ENCODE assay signal across 23 mouse cellular contexts in the genomic region with DNA sequence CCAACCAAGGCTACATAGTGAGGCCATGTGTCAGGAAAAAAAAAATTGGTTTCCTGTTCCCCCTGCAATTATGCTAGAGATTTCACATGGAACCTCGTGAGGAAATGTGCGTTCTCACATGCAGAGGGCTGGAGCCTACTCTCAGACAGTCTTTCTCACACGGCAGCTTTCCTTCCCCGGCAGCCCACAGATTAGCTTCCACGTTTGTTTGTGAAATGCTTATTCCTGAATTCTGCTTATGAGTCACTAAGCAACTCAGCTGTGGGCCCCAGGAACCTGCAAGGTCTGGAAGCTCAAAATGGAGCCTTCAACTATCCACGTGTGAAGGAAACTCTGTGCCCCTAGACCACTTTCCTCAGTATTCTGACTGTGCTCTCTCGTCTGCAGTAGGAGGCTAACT. TPM values are rescaled to one million over a fixed set of nuclear protein-coding genes. Genes with fewer than 3 reads are reported as not detected.
DNase-seq lines count a peak whose midpoint lies in the region; ATAC-seq and TF ChIP-seq lines count a peak whose summit lies in the region.
"Had no signal": no experiment of that assay in that cellular context is flagged by ENCODE, and none has a peak within 500 bp of the region (broad histone marks: within the 10 kb centered on the region; RNA-seq: fewer than 3 reads in every experiment).

No protein-coding gene starts in this region.

- 0 out of 2 replicates have a peak overlapping the region, but pooled peaks have one; percentile 7 for H3K27ac ChIP-seq in intestine, postnatal 0 days (ENCODE audit: low read depth, low read length)
- H3K27ac ChIP-seq in intestine, embryonic 15.5 days, result no peak overlapping the region
- H3K27ac ChIP-seq: embryonic facial prominence, embryonic 13.5 days; embryonic facial prominence, embryonic 15.5 days; forebrain, embryonic 10.5 days; forebrain, embryonic 12.5 days had no signal

- no peaks in the 10 kb centered on the region for H3K27me3 ChIP-seq in intestine, postnatal 0 days (replicated peaks; ENCODE audit: control insufficient read depth, insufficient read depth, low read length)
- H3K27me3 ChIP-seq in intestine, embryonic 15.5 days (replicated peaks), result no peaks in the 10 kb centered on the region
- H3K27me3 ChIP-seq: embryonic facial prominence, embryonic 13.5 days; embryonic facial prominence, embryonic 15.5 days; forebrain, embryonic 12.5 days had no signal

- TF ChIP-seq CTCF in intestine, postnatal 0 days (IDR thresholded peaks at IDR 0.05; ENCODE audit: low read depth), result no peak

- peak; percentile 26 for DNase-seq in right cerebral cortex, adult 18-20 months
- no peak for DNase-seq in right cerebral cortex, postnatal 36 days (ENCODE audit: low spot score in 2 of 2)
- DNase-seq in brain, adult 2 months (ENCODE audit: low read depth, low spot score), result peak; percentile 54
- no peak for DNase-seq in layer of hippocampus, adult 9-11 months
- DNase-seq: adrenal gland, adult 2 months; adrenal gland, postnatal 10 days; adrenal gland, postnatal 25 days; cerebellum, adult 11 months; cerebellum, adult 18-20 months; cerebellum, adult 8-10 months; cerebellum, adult 9-11 months; cerebellum, postnatal 14 days; cerebellum, postnatal 36 days; embryo, embryonic 11 days had no signal

- no peak overlapping the region for H3K4me2 ChIP-seq in intestine, postnatal 0 days (replicated peaks; ENCODE audit: low read depth)
- H3K4me2 ChIP-seq in intestine, embryonic 15.5 days (replicated peaks), result no peak overlapping the region
- H3K4me2 ChIP-seq: embryonic facial prominence, embryonic 13.5 days; embryonic facial prominence, embryonic 15.5 days; forebrain, embryonic 12.5 days had no signal

- H3K4me3 ChIP-seq in intestine, postnatal 0 days (ENCODE audit: low read depth, low read length), result no peak overlapping the region
- no peak overlapping the region for H3K4me3 ChIP-seq in intestine, embryonic 15.5 days (replicated peaks)
- H3K4me3 ChIP-seq: embryonic facial prominence, embryonic 13.5 days; embryonic facial prominence, embryonic 15.5 days; erythroblast, embryonic 14.5 days; forebrain, embryonic 10.5 days; forebrain, embryonic 12.5 days had no signal

- H3K9ac ChIP-seq in intestine, postnatal 0 days (ENCODE audit: low read depth, low read length), result no peak overlapping the region
- H3K9ac ChIP-seq in intestine, embryonic 15.5 days, result no peak overlapping the region
- H3K9ac ChIP-seq: embryonic facial prominence, embryonic 13.5 days; embryonic facial prominence, embryonic 15.5 days; forebrain, embryonic 12.5 days had no signal

- H3K36me3 ChIP-seq in intestine, postnatal 0 days (ENCODE audit: control insufficient read depth, insufficient read depth), result peaks cover 24% of the 10 kb centered on the region
- H3K36me3 ChIP-seq in intestine, embryonic 15.5 days, result 0 out of 2 replicates have a peak, but pooled peaks cover 14% of the 10 kb centered on the region

- H3K9me3 ChIP-seq in intestine, postnatal 0 days (ENCODE audit: control insufficient read depth), result no peaks in the 10 kb centered on the region
- H3K9me3 ChIP-seq in intestine, embryonic 15.5 days, result no peaks in the 10 kb centered on the region
- H3K9me3 ChIP-seq: embryonic facial prominence, embryonic 13.5 days; embryonic facial prominence, embryonic 15.5 days; forebrain, embryonic 10.5 days; forebrain, embryonic 12.5 days had no signal

- WGBS in intestine, postnatal 0 days, result 79% methylated on average over 7 of the region's 7 CpGs
- 89% methylated on average over 7 of the region's 7 CpGs for WGBS in intestine, embryonic 15.5 days

- ATAC-seq in intestine, postnatal 0 days, result no peak
- no peak for ATAC-seq in intestine, embryonic 15.5 days
- ATAC-seq: forebrain, embryonic 14.5 days; forebrain, embryonic 16.5 days had no signal

- H3K4me1 ChIP-seq in intestine, postnatal 0 days (replicated peaks; ENCODE audit: control insufficient read depth, insufficient read depth, low read length), result no peaks in the 10 kb centered on the region; the same call in 1 of the 2 replicates
- peaks cover 5% of the 10 kb centered on the region; the same call in 1 of the 2 replicates for H3K4me1 ChIP-seq in intestine, embryonic 15.5 days (replicated peaks)

RNA-seq across cellular contexts. Expression of a gene that starts 5.4 kb away (rescaled TPM):
- 32.9 and 35.5 TPM in 2 replicates for polyA plus RNA-seq in intestine, postnatal 0 days (2015; fragmentation: Nextera tagmentation; extraction: Ambion mirVana)
- polyA plus RNA-seq in intestine, embryonic 15.5 days (2015; fragmentation: Nextera tagmentation; extraction: Ambion mirVana), result 68.5 and 71.6 TPM in 2 replicates

Comparison
In these comparisons a context has a peak if more than half of its experiments do, and no peak if none do; other contexts are left out.
1. DNase-seq: peak in right cerebral cortex, adult 18-20 months (single experiment) and brain, adult 2 months (single experiment); none in right cerebral cortex, postnatal 36 days (0 of 2) and layer of hippocampus, adult 9-11 months (single experiment).